Mouse (Mus musculus): ENCODE data around the gene Ildr2. TPM values are rescaled to one million over a fixed set of nuclear protein-coding genes. Genes with fewer than 3 reads are reported as not detected.

Ildr2 gene
- polyA plus RNA-seq, 1 experiment from 2014 or later: 0.53 TPM

GRCm38 (mm10) chr1:166280566-166280965 lies 26.6 kb downstream of the Ildr2 start:
- 10% methylated on average over 1 of the region's 1 CpGs for WGBS
- Histone ChIP-seq H3K9me3 (ENCODE audit: control insufficient read depth, low read length) (no peaks in the 10 kb centered on the region), H3K4me2 (no peak overlapping the region), H3K27ac (ENCODE audit: low read depth, low read length) (no peak overlapping the region), H3K4me1 (replicated peaks; ENCODE audit: control insufficient read depth, insufficient read depth, low read length) (no peaks in the 10 kb centered on the region), H3K9ac (ENCODE audit: low read depth, low read length) (no peak overlapping the region), H3K36me3 (ENCODE audit: control insufficient read depth, insufficient read depth, low read length) (no peaks in the 10 kb centered on the region), H3K27me3 (replicated peaks; ENCODE audit: control insufficient read depth, insufficient read depth, low read length) (no peaks in the 10 kb centered on the region; the same call in 1 of the 2 replicates), H3K4me3 (ENCODE audit: low read depth, low read length) (no peak overlapping the region)
- DNase-seq (ENCODE audit: low spot score): no peak
- ATAC-seq (replicated peaks; ENCODE audit: low FRiP score): no peak

GRCm38 (mm10) chr1:166281287-166281686 lies 27.3 kb downstream of the Ildr2 start:
- no peaks in the 10 kb centered on the region; the same call in 1 of the 2 replicates for H3K27me3 ChIP-seq (replicated peaks; ENCODE audit: control insufficient read depth, insufficient read depth, low read length)
- no peaks in the 10 kb centered on the region for H3K4me1 ChIP-seq (replicated peaks; ENCODE audit: control insufficient read depth, insufficient read depth, low read length)
- no peak overlapping the region for H3K27ac ChIP-seq (ENCODE audit: low read depth, low read length)
- 44% methylated on average over 1 of the region's 1 CpGs for WGBS
- DNase-seq (ENCODE audit: low spot score) (no peak), ATAC-seq (replicated peaks; ENCODE audit: low FRiP score) (no peak)
- no peaks in the 10 kb centered on the region for H3K36me3 ChIP-seq (ENCODE audit: control insufficient read depth, insufficient read depth, low read length)
- H3K9ac ChIP-seq (ENCODE audit: low read depth, low read length): no peak overlapping the region
- H3K4me2 ChIP-seq: no peak overlapping the region
- no peak overlapping the region for H3K4me3 ChIP-seq (ENCODE audit: low read depth, low read length)
- no peaks in the 10 kb centered on the region for H3K9me3 ChIP-seq (ENCODE audit: control insufficient read depth, low read length)

- Histone ChIP-seq H3K4me2 (no peak overlapping the region), H3K27ac (ENCODE audit: low read depth, low read length) (no peak overlapping the region), H3K27me3 (replicated peaks; ENCODE audit: control insufficient read depth, insufficient read depth, low read length) (no peaks in the 10 kb centered on the region; the same call in 1 of the 2 replicates), H3K4me3 (ENCODE audit: low read depth, low read length) (no peak overlapping the region), H3K9ac (ENCODE audit: low read depth, low read length) (no peak overlapping the region), H3K9me3 (ENCODE audit: control insufficient read depth, low read length) (no peaks in the 10 kb centered on the region), H3K4me1 (replicated peaks; ENCODE audit: control insufficient read depth, insufficient read depth, low read length) (no peaks in the 10 kb centered on the region), H3K36me3 (ENCODE audit: control insufficient read depth, insufficient read depth, low read length) (no peaks in the 10 kb centered on the region)
- 66% methylated on average over 3 of the region's 3 CpGs for WGBS
- ATAC-seq (replicated peaks; ENCODE audit: low FRiP score): no peak
- no peak for DNase-seq (ENCODE audit: low spot score)
Observed at GRCm38 (mm10) chr1:166281836-166282235, 27.9 kb downstream of the Ildr2 start.

GRCm38 (mm10) chr1:166282597-166283210 lies 28.8 kb downstream of the Ildr2 start:
- H3K4me1 ChIP-seq (replicated peaks; ENCODE audit: control insufficient read depth, insufficient read depth, low read length): no peaks in the 10 kb centered on the region
- 12% methylated on average over 22 of the region's 22 CpGs for WGBS
- peak; percentile 34; the same call in 1 of the 2 replicates for ATAC-seq (replicated peaks; ENCODE audit: low FRiP score)
- no peak overlapping the region for H3K27ac ChIP-seq (ENCODE audit: low read depth, low read length)
- no peak overlapping the region for H3K9ac ChIP-seq (ENCODE audit: low read depth, low read length)
- DNase-seq (ENCODE audit: low spot score): peak; percentile 51
- H3K4me3 ChIP-seq (ENCODE audit: low read depth, low read length): no peak overlapping the region
- peak overlapping the region; percentile 45 for H3K4me2 ChIP-seq
- no peaks in the 10 kb centered on the region for H3K36me3 ChIP-seq (ENCODE audit: control insufficient read depth, insufficient read depth, low read length)
- H3K27me3 ChIP-seq (replicated peaks; ENCODE audit: control insufficient read depth, insufficient read depth, low read length): no peaks in the 10 kb centered on the region; the same call in 1 of the 2 replicates
- no peaks in the 10 kb centered on the region for H3K9me3 ChIP-seq (ENCODE audit: control insufficient read depth, low read length)

- Histone ChIP-seq H3K4me2 (no peak overlapping the region), H3K36me3 (ENCODE audit: control insufficient read depth, insufficient read depth, low read length) (no peaks in the 10 kb centered on the region), H3K9me3 (ENCODE audit: control insufficient read depth, low read length) (no peaks in the 10 kb centered on the region), H3K27me3 (replicated peaks; ENCODE audit: control insufficient read depth, insufficient read depth, low read length) (no peaks in the 10 kb centered on the region; the same call in 1 of the 2 replicates), H3K4me1 (replicated peaks; ENCODE audit: control insufficient read depth, insufficient read depth, low read length) (no peaks in the 10 kb centered on the region), H3K9ac (ENCODE audit: low read depth, low read length) (no peak overlapping the region), H3K4me3 (ENCODE audit: low read depth, low read length) (no peak overlapping the region), H3K27ac (ENCODE audit: low read depth, low read length) (no peak overlapping the region)
- ATAC-seq (replicated peaks; ENCODE audit: low FRiP score): no peak
- 89% methylated on average over 6 of the region's 6 CpGs for WGBS
- DNase-seq (ENCODE audit: low spot score): no peak
Observed at GRCm38 (mm10) chr1:166283451-166283850, 29.5 kb downstream of the Ildr2 start.

GRCm38 (mm10) chr1:166284390-166284789 lies 30.5 kb downstream of the Ildr2 start:
- H3K27me3 ChIP-seq (replicated peaks; ENCODE audit: control insufficient read depth, insufficient read depth, low read length): no peaks in the 10 kb centered on the region; the same call in 1 of the 2 replicates
- ATAC-seq (replicated peaks; ENCODE audit: low FRiP score): no peak
- 70% methylated on average over 8 of the region's 8 CpGs for WGBS
- H3K4me2 ChIP-seq: no peak overlapping the region
- H3K36me3 ChIP-seq (ENCODE audit: control insufficient read depth, insufficient read depth, low read length): no peaks in the 10 kb centered on the region
- H3K27ac ChIP-seq (ENCODE audit: low read depth, low read length): no peak overlapping the region
- no peaks in the 10 kb centered on the region for H3K9me3 ChIP-seq (ENCODE audit: control insufficient read depth, low read length)
- no peaks in the 10 kb centered on the region for H3K4me1 ChIP-seq (replicated peaks; ENCODE audit: control insufficient read depth, insufficient read depth, low read length)
- DNase-seq (ENCODE audit: low spot score): no peak
- no peak overlapping the region for H3K9ac ChIP-seq (ENCODE audit: low read depth, low read length)
- H3K4me3 ChIP-seq (ENCODE audit: low read depth, low read length): no peak overlapping the region

GRCm38 (mm10) chr1:166286231-166286630 lies 32.3 kb downstream of the Ildr2 start:
- Histone ChIP-seq H3K4me1 (replicated peaks; ENCODE audit: control insufficient read depth, insufficient read depth, low read length) (no peaks in the 10 kb centered on the region), H3K9ac (ENCODE audit: low read depth, low read length) (no peak overlapping the region), H3K36me3 (ENCODE audit: control insufficient read depth, insufficient read depth, low read length) (no peaks in the 10 kb centered on the region), H3K27me3 (replicated peaks; ENCODE audit: control insufficient read depth, insufficient read depth, low read length) (no peaks in the 10 kb centered on the region; the same call in 1 of the 2 replicates), H3K4me2 (no peak overlapping the region), H3K9me3 (ENCODE audit: control insufficient read depth, low read length) (no peaks in the 10 kb centered on the region), H3K4me3 (ENCODE audit: low read depth, low read length) (no peak overlapping the region), H3K27ac (ENCODE audit: low read depth, low read length) (no peak overlapping the region)
- ATAC-seq (replicated peaks; ENCODE audit: low FRiP score) (no peak), DNase-seq (ENCODE audit: low spot score) (no peak)
- 83% methylated on average over 9 of the region's 9 CpGs for WGBS

- Histone ChIP-seq H3K4me3 (ENCODE audit: low read depth, low read length) (no peak overlapping the region), H3K27ac (ENCODE audit: low read depth, low read length) (no peak overlapping the region), H3K4me1 (replicated peaks; ENCODE audit: control insufficient read depth, insufficient read depth, low read length) (no peaks in the 10 kb centered on the region), H3K27me3 (replicated peaks; ENCODE audit: control insufficient read depth, insufficient read depth, low read length) (no peaks in the 10 kb centered on the region), H3K4me2 (no peak overlapping the region), H3K9ac (ENCODE audit: low read depth, low read length) (no peak overlapping the region), H3K36me3 (ENCODE audit: control insufficient read depth, insufficient read depth, low read length) (no peaks in the 10 kb centered on the region), H3K9me3 (ENCODE audit: control insufficient read depth, low read length) (no peaks in the 10 kb centered on the region)
- ATAC-seq (replicated peaks; ENCODE audit: low FRiP score) (no peak), DNase-seq (ENCODE audit: low spot score) (no peak)
- WGBS: 76% methylated on average over 6 of the region's 6 CpGs
Observed at GRCm38 (mm10) chr1:166290562-166290961, 36.6 kb downstream of the Ildr2 start.

- ATAC-seq (replicated peaks; ENCODE audit: low FRiP score): no peak
- Histone ChIP-seq H3K36me3 (ENCODE audit: control insufficient read depth, insufficient read depth, low read length) (no peaks in the 10 kb centered on the region), H3K9me3 (ENCODE audit: control insufficient read depth, low read length) (no peaks in the 10 kb centered on the region), H3K4me1 (replicated peaks; ENCODE audit: control insufficient read depth, insufficient read depth, low read length) (no peaks in the 10 kb centered on the region), H3K9ac (ENCODE audit: low read depth, low read length) (no peak overlapping the region), H3K27ac (ENCODE audit: low read depth, low read length) (no peak overlapping the region), H3K27me3 (replicated peaks; ENCODE audit: control insufficient read depth, insufficient read depth, low read length) (no peaks in the 10 kb centered on the region), H3K4me2 (no peak overlapping the region), H3K4me3 (ENCODE audit: low read depth, low read length) (no peak overlapping the region)
- WGBS: 74% methylated on average over 3 of the region's 3 CpGs
- DNase-seq (ENCODE audit: low spot score): peak; percentile 8
Observed at GRCm38 (mm10) chr1:166293086-166293485, 39.1 kb downstream of the Ildr2 start.

Data from liver, embryonic 11.5 days (tissue).